Mouse (Mus musculus) lung, postnatal 0 days (tissue): ENCODE results near the gene Cmip.

Experiments
- CTCF ChIP-seq: IDR thresholded peaks from 2 replicates; pipeline ENCODE4 v1.5.1; 2016; ENCODE audit warnings: antibody characterized with exemption, mild to moderate bottlenecking
- EP300 ChIP-seq: IDR thresholded peaks from 2 replicates; pipeline ENCODE4 v1.6.1; 2016; ENCODE audit warnings: antibody characterized with exemption, mild to moderate bottlenecking, control low read depth

GRCm38 (mm10) chr8:117284768-117285484 is 28.1 kb downstream of the Cmip start:
- no peak for TF ChIP-seq CTCF
- TF ChIP-seq EP300: no peak
